Mouse (Mus musculus): Measurements from ENCODE around the gene Sestd1.

DNA sequence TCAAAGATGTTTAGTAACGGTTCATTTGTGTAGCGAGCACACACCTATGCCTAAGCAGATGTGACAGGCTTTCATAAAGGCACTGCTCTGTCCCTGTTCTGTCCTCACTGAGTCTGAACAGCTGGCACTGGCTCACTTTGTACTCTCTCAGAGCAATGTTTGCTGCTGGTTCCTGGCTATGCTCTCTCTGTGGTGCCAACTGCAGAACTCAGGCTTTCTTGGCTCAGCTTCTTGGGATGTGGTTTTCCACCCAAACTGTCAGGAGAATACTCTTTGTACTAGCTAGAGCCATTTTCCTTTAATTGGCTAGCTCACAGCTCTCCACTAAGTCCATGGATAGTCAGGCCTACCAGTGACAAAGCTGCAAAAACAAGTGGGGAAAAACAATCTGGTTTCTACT, 59.4 kb downstream of the Sestd1 start:
- TF ChIP-seq CTCF (IDR thresholded peaks at IDR 0.05; ENCODE audit: low read depth, low read length) (no peak), POLR2A (IDR thresholded peaks at IDR 0.05; ENCODE audit: extremely low read depth, insufficient read depth, low read length) (no peak)

All from liver, adult 2 months (tissue).